Mouse (Mus musculus) c-Kit-positive CD71-positive TER-119-positive erythroid progenitor cells, embryonic 14.5 days (primary cell): ENCODE results near the gene Frmd5.
A peak's percentile ranks its signal among the peaks of the same experiment; 100 is the strongest.

ENCODE experiments used
- DNase-seq: peaks from one replicate; pipeline ENCODE4 v3.0.0-alpha.2; 2013; ENCODE audit warnings: low spot score

Frmd5 gene

GRCm38 (mm10) chr2:121683606-121684005, 123.3 kb downstream of the Frmd5 start:
- DNase-seq: no peak

GRCm38 (mm10) chr2:121682361-121682760, 124.5 kb downstream of the Frmd5 start:
- DNase-seq: no peak

GRCm38 (mm10) chr2:121679711-121680110, 127.2 kb downstream of the Frmd5 start:
- DNase-seq: no peak

- no peak for DNase-seq
Observed at GRCm38 (mm10) chr2:121677649-121677986, 129.3 kb downstream of the Frmd5 start.

- no peak for DNase-seq
Observed at GRCm38 (mm10) chr2:121676951-121677648, 129.8 kb downstream of the Frmd5 start.

- no peak for DNase-seq
Observed at GRCm38 (mm10) chr2:121675895-121676294, 131.0 kb downstream of the Frmd5 start.

- no peak for DNase-seq
Observed at GRCm38 (mm10) chr2:121675136-121675535, 131.8 kb downstream of the Frmd5 start.

- no peak for DNase-seq
Observed at GRCm38 (mm10) chr2:121674211-121674610, 132.7 kb downstream of the Frmd5 start.

GRCm38 (mm10) chr2:121669846-121670245, 137.0 kb downstream of the Frmd5 start:
- DNase-seq: no peak

GRCm38 (mm10) chr2:121668256-121668655, 138.6 kb downstream of the Frmd5 start:
- DNase-seq: no peak

GRCm38 (mm10) chr2:121661160-121661502, 145.8 kb downstream of the Frmd5 start:
- no peak for DNase-seq

GRCm38 (mm10) chr2:121660461-121661159, 146.3 kb downstream of the Frmd5 start:
- DNase-seq: no peak

- DNase-seq: peak; percentile 11
Observed at GRCm38 (mm10) chr2:121659350-121659749, 147.5 kb downstream of the Frmd5 start.

GRCm38 (mm10) chr2:121658123-121658767, 148.6 kb downstream of the Frmd5 start:
- peak; percentile 64 for DNase-seq

GRCm38 (mm10) chr2:121655966-121656365, 150.9 kb downstream of the Frmd5 start:
- DNase-seq: no peak

GRCm38 (mm10) chr2:121655106-121655505, 151.8 kb downstream of the Frmd5 start:
- no peak for DNase-seq

- no peak for DNase-seq
Observed at GRCm38 (mm10) chr2:121646528-121646927, 160.4 kb downstream of the Frmd5 start.

- DNase-seq: no peak
Observed at GRCm38 (mm10) chr2:121642934-121643333, 164.0 kb downstream of the Frmd5 start.

- no peak for DNase-seq
Observed at GRCm38 (mm10) chr2:121632091-121632490, 174.8 kb downstream of the Frmd5 start.

GRCm38 (mm10) chr2:121630286-121630685, 176.6 kb downstream of the Frmd5 start:
- DNase-seq: no peak

- no peak for DNase-seq
Observed at GRCm38 (mm10) chr2:121628290-121628689, 178.6 kb downstream of the Frmd5 start.

GRCm38 (mm10) chr2:121625901-121626300, 181.0 kb downstream of the Frmd5 start:
- DNase-seq: no peak
